Mouse (Mus musculus) bone marrow macrophage, adult 2 months (primary cell): ENCODE results near the gene Immp2l.

Experiments used
- CTCF ChIP-seq: IDR thresholded peaks from 2 replicates; pipeline ENCODE4 v1.5.1; 2012; ENCODE audit warnings: low read depth, mild to moderate bottlenecking, low read length, moderate library complexity
- POLR2A ChIP-seq: IDR thresholded peaks from 2 replicates; pipeline ENCODE4 v1.6.1; 2012; ENCODE audit warnings: mild to moderate bottlenecking, low read depth, low read length, borderline replicate concordance

DNA sequence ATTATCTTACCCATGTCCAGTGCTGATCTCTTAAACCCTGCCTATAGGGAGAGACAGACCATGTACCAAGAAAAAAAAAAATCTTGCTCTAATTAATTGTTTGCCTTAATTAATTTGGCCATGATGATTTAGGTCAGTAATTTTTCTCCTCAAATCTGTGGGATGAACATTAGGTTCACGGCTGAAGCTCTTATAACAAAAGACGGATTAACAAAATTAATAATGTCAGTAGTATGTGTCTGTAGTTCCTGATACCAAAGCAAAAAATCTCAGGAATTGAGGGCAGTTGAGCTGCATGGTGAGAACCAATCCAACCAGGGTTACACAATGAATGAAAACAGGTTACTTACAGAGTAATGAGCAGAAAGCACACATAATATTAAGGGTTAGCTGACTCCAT lies 29.0 kb upstream of the Immp2l start:
- TF ChIP-seq POLR2A: no peak
- TF ChIP-seq CTCF: no peak
